Mouse (Mus musculus) neural tube, embryonic 14.5 days (tissue): ENCODE data around the gene Crip1. TPM values are rescaled to one million over a fixed set of nuclear protein-coding genes. Genes with fewer than 3 reads are reported as not detected.

Experiments
- ATAC-seq: fragments of 200-750 bp; cut with Nextera tagmentation; 2 replicates; pipeline ENCODE4 v1.8.0; 2017; ENCODE audit warnings: low read depth, mild to moderate bottlenecking, moderate TSS enrichment, moderate library complexity
- H3K27ac ChIP-seq: fragments of 300-500 bp; sonication (generic); 2 replicates; pipeline ENCODE4 v1.5.1; 2014; ENCODE audit warnings: low read depth, mild to moderate bottlenecking, control low read depth, low read length, moderate library complexity, mixed read lengths
- H3K27me3 ChIP-seq: fragments of 300-500 bp; sonication (generic); 2 replicates; pipeline ENCODE4 v1.6.1; 2014; ENCODE audit warnings: low read length; ENCODE audit not compliant: control insufficient read depth, insufficient read depth
- H3K36me3 ChIP-seq: fragments of 300-500 bp; sonication (generic); 2 replicates; pipeline ENCODE4 v1.6.1; 2014; ENCODE audit warnings: low read length, mixed read lengths; ENCODE audit not compliant: control insufficient read depth, insufficient read depth
- H3K4me1 ChIP-seq: fragments of 300-500 bp; sonication (generic); 2 replicates; pipeline ENCODE4 v1.6.1; 2014; ENCODE audit warnings: low read length; ENCODE audit not compliant: control insufficient read depth, insufficient read depth
- H3K4me2 ChIP-seq: fragments of 300-500 bp; sonication (generic); 2 replicates; pipeline ENCODE4 v1.6.1; 2014; ENCODE audit warnings: mild to moderate bottlenecking, low read depth, low read length, control low read depth
- H3K4me3 ChIP-seq: fragments of 300-500 bp; sonication (generic); 2 replicates; pipeline ENCODE4 v1.5.1; 2014; ENCODE audit warnings: low read depth, low read length, control low read depth, mixed read lengths
- H3K9ac ChIP-seq: fragments of 300-500 bp; sonication (generic); replicated peaks from 2 replicates; pipeline ENCODE4 v1.6.1; 2014; ENCODE audit warnings: low read depth, mild to moderate bottlenecking, control low read depth, low read length, mixed read lengths
- H3K9me3 ChIP-seq: fragments of 300-500 bp; sonication (generic); 2 replicates; pipeline ENCODE4 v1.6.1; 2016; ENCODE audit warnings: low read length; ENCODE audit not compliant: control insufficient read depth
- WGBS: fragments of 180-500 bp; shearing (Covaris S2); extraction: QIAGEN DNeasy Blood & Tissue Kit; methylation state at CpG from one replicate; pipeline ENCODE4 v1.1.7; 2014; 5-methylcytosine and 5-hydroxymethylcytosine counted together
- polyA plus RNA-seq: library from polyadenylated mRNA; unstranded; fragments of >200 nt; fragmentation: Nextera tagmentation; extraction: Ambion mirVana; gene quantifications from 2 replicates; pipeline ENCODE4 v1.2.1, GENCODE M21; 2014

Gene Crip1
- polyA plus RNA-seq, 1 experiment from 2014 or later, result 11.7 TPM

GRCm38 (mm10) chr12:113201301-113201700 lies 55.2 kb downstream of the Crip1 start:
- H3K36me3 ChIP-seq, result no peaks in the 10 kb centered on the region
- no peaks in the 10 kb centered on the region for H3K9me3 ChIP-seq
- no peaks in the 10 kb centered on the region for H3K27me3 ChIP-seq
- H3K27ac ChIP-seq, result no peak overlapping the region
- H3K4me1 ChIP-seq, result no peaks in the 10 kb centered on the region
- ATAC-seq, result no peak
- 91% methylated on average over 4 of the region's 4 CpGs for WGBS
- no peak overlapping the region for H3K4me3 ChIP-seq
- H3K4me2 ChIP-seq, result no peak overlapping the region
- no peak overlapping the region for H3K9ac ChIP-seq

GRCm38 (mm10) chr12:113202008-113202407 lies 55.9 kb downstream of the Crip1 start:
- no peak overlapping the region for H3K4me2 ChIP-seq
- H3K4me1 ChIP-seq, result no peaks in the 10 kb centered on the region
- H3K27me3 ChIP-seq, result no peaks in the 10 kb centered on the region
- no peaks in the 10 kb centered on the region for H3K9me3 ChIP-seq
- H3K9ac ChIP-seq, result no peak overlapping the region
- H3K36me3 ChIP-seq, result no peaks in the 10 kb centered on the region
- H3K4me3 ChIP-seq, result no peak overlapping the region
- no peak for ATAC-seq
- no peak overlapping the region for H3K27ac ChIP-seq

Other genes starting within 250 kb of the Crip1 start
- 14.0 and 17.2 TPM in 2 replicates for gene Jag2, start 216.5 kb upstream of the Crip1 start, polyA plus RNA-seq
- 57.1 and 64.1 TPM in 2 replicates for gene Nudt14, start 204.2 kb upstream of the Crip1 start, polyA plus RNA-seq
- gene Btbd6, start 169.8 kb upstream of the Crip1 start, polyA plus RNA-seq, result 48.1 and 55.5 TPM in 2 replicates
- gene Brf1, start 145.6 kb upstream of the Crip1 start, polyA plus RNA-seq, result 52.1 and 53.8 TPM in 2 replicates
- 23.0 and 29.4 TPM in 2 replicates for gene Pacs2, start 131.8 kb upstream of the Crip1 start, polyA plus RNA-seq
- gene Tex22, start 71.8 kb upstream of the Crip1 start, polyA plus RNA-seq, result 0.21 and 0.36 TPM in 2 replicates
- 19.2 and 19.6 TPM in 2 replicates for gene Mta1, start 48.0 kb upstream of the Crip1 start, polyA plus RNA-seq
- gene Crip2, start 6.1 kb upstream of the Crip1 start, polyA plus RNA-seq, result 239 and 300 TPM in 2 replicates
- 12.7 and 17.5 TPM in 2 replicates for gene Tedc1, start 10.1 kb downstream of the Crip1 start, polyA plus RNA-seq
- 24.9 and 29.4 TPM in 2 replicates for gene Tmem121, start 39.6 kb downstream of the Crip1 start, polyA plus RNA-seq